Mouse (Mus musculus): ENCODE measurements around the gene Ttc36. TPM values are rescaled to one million over a fixed set of nuclear protein-coding genes. Genes with fewer than 3 reads are reported as not detected.
A peak's percentile ranks its signal among the peaks of the same experiment; 100 is the strongest.

Gene Ttc36
- polyA plus RNA-seq (2015; fragmentation: Nextera tagmentation; extraction: Ambion mirVana), result 514 and 515 TPM in 2 replicates

DNA sequence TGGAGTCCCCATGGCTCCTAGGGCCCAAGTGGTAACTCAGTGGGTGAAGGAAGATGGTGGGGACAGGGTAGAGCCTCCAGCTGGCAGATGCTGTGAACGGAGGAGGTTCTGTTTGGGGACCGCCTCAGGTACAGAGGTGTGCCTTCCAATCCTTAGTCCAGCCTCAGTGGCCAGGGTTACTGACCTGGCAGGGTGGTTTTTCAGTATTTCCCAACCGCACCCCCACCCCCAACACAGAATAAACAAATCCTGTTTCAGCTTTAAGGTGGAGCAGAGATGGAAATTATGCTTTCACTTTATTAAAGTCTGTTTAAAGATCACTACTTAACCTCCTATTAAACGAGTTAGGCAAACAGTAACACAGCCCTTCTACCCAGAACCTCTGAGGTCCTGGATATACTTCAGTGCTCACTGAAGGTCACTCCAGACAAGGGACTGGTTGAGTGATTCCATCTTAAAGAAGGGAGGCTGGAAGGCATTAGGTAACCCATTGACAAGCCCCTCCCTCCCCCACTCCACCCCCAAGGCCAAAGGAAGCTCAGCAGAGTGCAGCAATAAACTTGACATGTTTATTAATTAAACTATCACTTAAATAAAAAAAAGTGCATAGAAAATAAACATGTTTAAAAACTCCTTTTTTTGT is at the start of gene Ttc36:
TSS of gene Ttc36 (minus strand) at position 265 of the 643 bp plus-strand sequence.
- no peak for TF ChIP-seq CTCF (IDR thresholded peaks at IDR 0.05; ENCODE audit: low read depth)
- no peaks in the 10 kb centered on the region for H3K9me3 ChIP-seq (replicated peaks; ENCODE audit: low read length)
- H3K36me3 ChIP-seq (ENCODE audit: insufficient read depth, low read length), result peaks cover 24% of the 10 kb centered on the region
- peak within 1 kb of the TSS; percentile 87 for H3K27ac ChIP-seq
- no peaks in the 10 kb centered on the region; the same call in 1 of the 2 replicates for H3K4me1 ChIP-seq (replicated peaks; ENCODE audit: insufficient read depth, low read length)
- peak within 1 kb of the TSS; percentile 27 for H3K4me2 ChIP-seq (ENCODE audit: low read length)
- ATAC-seq (replicated peaks; ENCODE audit: low FRiP score, low read depth), result peak; percentile 76
- H3K27me3 ChIP-seq (ENCODE audit: insufficient read depth, low read length), result no peaks in the 10 kb centered on the region
- no peak within 1 kb of the TSS for H3K9ac ChIP-seq (ENCODE audit: low read depth, low read length)
- no peak within 1 kb of the TSS for H3K4me3 ChIP-seq (replicated peaks; ENCODE audit: low read depth, low read length)
- WGBS, result 32% methylated on average over 4 of the region's 4 CpGs
- DNase-seq (ENCODE audit: low spot score), result peak; percentile 74

DNA sequence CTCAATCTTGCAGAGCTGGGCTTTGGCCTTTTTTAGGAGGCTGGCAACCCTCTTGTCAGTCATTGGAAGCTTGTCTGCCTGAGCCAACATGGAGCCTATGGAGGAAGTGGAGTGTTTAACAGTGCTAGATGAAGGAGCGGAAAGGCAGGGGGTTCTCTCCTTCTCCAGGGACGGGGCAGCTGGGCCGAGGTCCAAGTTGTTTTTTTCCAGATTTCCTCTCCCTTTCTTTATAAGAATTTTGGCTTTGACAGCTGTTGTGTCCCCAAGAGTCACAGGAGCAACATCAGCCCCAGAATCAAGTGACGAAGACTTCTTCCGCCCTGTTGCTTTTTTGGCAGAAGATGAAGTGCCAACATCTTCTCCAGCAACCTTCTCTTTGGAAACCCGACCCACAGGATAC is 44.6 kb upstream of the Ttc36 start:
- Histone ChIP-seq H3K9ac (ENCODE audit: low read depth, low read length) (no peak overlapping the region), H3K27ac (no peak overlapping the region), H3K4me3 (replicated peaks; ENCODE audit: low read depth, low read length) (no peak overlapping the region), H3K4me2 (ENCODE audit: low read length) (no peak overlapping the region), H3K36me3 (ENCODE audit: insufficient read depth, low read length) (peaks cover 70% of the 10 kb centered on the region), H3K4me1 (replicated peaks; ENCODE audit: insufficient read depth, low read length) (no peaks in the 10 kb centered on the region), H3K27me3 (ENCODE audit: insufficient read depth, low read length) (no peaks in the 10 kb centered on the region), H3K9me3 (replicated peaks; ENCODE audit: low read length) (no peaks in the 10 kb centered on the region)
- no peak for TF ChIP-seq CTCF (IDR thresholded peaks at IDR 0.05; ENCODE audit: low read depth)
- 77% methylated on average over 6 of the region's 6 CpGs for WGBS
- DNase-seq (ENCODE audit: low spot score), result no peak
- ATAC-seq (replicated peaks; ENCODE audit: low FRiP score, low read depth), result no peak

DNA sequence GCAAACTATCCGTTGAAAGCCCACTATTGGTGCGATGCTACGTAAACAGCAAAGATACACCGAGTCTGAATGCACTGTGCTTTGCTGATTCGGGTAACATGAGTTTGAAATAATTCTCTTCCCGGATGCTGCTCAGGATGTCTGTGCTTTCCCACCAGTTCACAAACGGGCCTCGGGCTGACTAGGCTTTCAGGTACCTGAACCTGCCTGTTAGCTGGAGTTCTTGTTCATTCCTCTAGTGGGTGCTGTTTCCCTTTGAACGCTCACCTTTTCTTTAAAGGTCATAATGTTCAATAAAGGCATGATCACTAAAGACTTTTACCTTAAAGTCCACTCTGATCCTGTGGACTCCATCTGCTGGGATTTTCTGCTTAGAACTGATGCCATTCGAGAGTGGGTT is 38.4 kb upstream of the Ttc36 start:
- peak; percentile 68 for TF ChIP-seq CTCF (IDR thresholded peaks at IDR 0.05; ENCODE audit: low read depth)

DNA sequence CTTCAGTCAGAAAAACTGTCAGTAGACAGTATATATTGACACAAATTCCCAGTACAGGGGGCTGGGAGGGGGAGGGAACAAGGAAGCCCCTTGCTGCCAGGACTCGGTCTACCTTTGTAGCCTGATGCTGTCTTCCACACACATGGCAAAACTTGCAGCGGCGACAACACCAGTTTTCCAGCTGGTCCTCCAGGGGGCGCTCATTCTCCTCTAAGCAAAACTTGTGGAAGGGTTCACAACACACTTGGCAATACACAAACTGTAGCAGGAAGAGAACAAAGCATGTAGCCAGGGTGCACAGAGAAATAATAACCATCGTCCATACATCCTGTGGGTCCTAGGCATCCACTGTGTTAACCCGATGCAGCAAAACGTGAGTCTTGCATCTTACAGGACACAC is 33.6 kb upstream of the Ttc36 start:
- WGBS, result 46% methylated on average over 7 of the region's 7 CpGs
- TF ChIP-seq CTCF (IDR thresholded peaks at IDR 0.05; ENCODE audit: low read depth), result peak; percentile 86
- H3K36me3 ChIP-seq (ENCODE audit: insufficient read depth, low read length), result peaks cover 55% of the 10 kb centered on the region
- no peaks in the 10 kb centered on the region for H3K9me3 ChIP-seq (replicated peaks; ENCODE audit: low read length)
- H3K27ac ChIP-seq, result no peak overlapping the region
- H3K4me2 ChIP-seq (ENCODE audit: low read length), result no peak overlapping the region
- H3K9ac ChIP-seq (ENCODE audit: low read depth, low read length), result no peak overlapping the region
- no peaks in the 10 kb centered on the region for H3K4me1 ChIP-seq (replicated peaks; ENCODE audit: insufficient read depth, low read length)
- ATAC-seq (replicated peaks; ENCODE audit: low FRiP score, low read depth) (peak; percentile 43; the same call in 1 of the 2 replicates), DNase-seq (ENCODE audit: low spot score) (peak; percentile 88)
- H3K27me3 ChIP-seq (ENCODE audit: insufficient read depth, low read length), result no peaks in the 10 kb centered on the region
- no peak overlapping the region for H3K4me3 ChIP-seq (replicated peaks; ENCODE audit: low read depth, low read length)

More for the DNA sequence above, 38.4 kb upstream of the Ttc36 start:
- ATAC-seq (replicated peaks; ENCODE audit: low FRiP score, low read depth) (no peak), DNase-seq (ENCODE audit: low spot score) (peak; percentile 42)
- no peak overlapping the region for H3K4me2 ChIP-seq (ENCODE audit: low read length)
- H3K4me3 ChIP-seq (replicated peaks; ENCODE audit: low read depth, low read length), result no peak overlapping the region
- no peaks in the 10 kb centered on the region for H3K27me3 ChIP-seq (ENCODE audit: insufficient read depth, low read length)
- WGBS, result 88% methylated on average over 10 of the region's 10 CpGs
- H3K9me3 ChIP-seq (replicated peaks; ENCODE audit: low read length), result no peaks in the 10 kb centered on the region
- no peaks in the 10 kb centered on the region for H3K4me1 ChIP-seq (replicated peaks; ENCODE audit: insufficient read depth, low read length)
- peaks cover 67% of the 10 kb centered on the region for H3K36me3 ChIP-seq (ENCODE audit: insufficient read depth, low read length)
- no peak overlapping the region for H3K27ac ChIP-seq
- H3K9ac ChIP-seq (ENCODE audit: low read depth, low read length), result no peak overlapping the region

DNA sequence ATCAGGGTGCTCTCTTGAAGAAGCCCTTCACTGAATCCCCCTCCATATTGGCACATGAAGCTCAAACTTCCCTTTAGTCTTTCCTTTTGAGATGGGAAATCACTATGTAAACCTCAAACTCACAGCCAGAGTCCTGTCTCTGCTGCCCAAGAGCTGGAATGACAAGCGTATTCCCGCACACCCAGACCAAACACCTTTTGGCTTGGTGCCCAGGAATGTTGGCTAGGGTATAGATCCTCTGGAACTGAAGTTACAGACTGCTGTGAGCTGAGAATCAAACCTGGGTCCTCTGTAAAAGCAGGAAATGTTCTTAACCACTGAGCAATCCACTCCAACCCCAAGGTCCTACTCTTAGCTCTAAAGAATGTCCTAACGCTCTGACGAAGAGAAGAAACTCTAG is 29.5 kb upstream of the Ttc36 start:
- H3K27ac ChIP-seq, result no peak overlapping the region
- no peak overlapping the region for H3K4me3 ChIP-seq (replicated peaks; ENCODE audit: low read depth, low read length)
- WGBS, result 75% methylated on average over 4 of the region's 4 CpGs
- peaks cover 73% of the 10 kb centered on the region for H3K36me3 ChIP-seq (ENCODE audit: insufficient read depth, low read length)
- no peaks in the 10 kb centered on the region for H3K4me1 ChIP-seq (replicated peaks; ENCODE audit: insufficient read depth, low read length)
- no peaks in the 10 kb centered on the region for H3K27me3 ChIP-seq (ENCODE audit: insufficient read depth, low read length)
- ATAC-seq (replicated peaks; ENCODE audit: low FRiP score, low read depth) (no peak), DNase-seq (ENCODE audit: low spot score) (no peak)
- H3K9me3 ChIP-seq (replicated peaks; ENCODE audit: low read length), result no peaks in the 10 kb centered on the region
- no peak overlapping the region for H3K4me2 ChIP-seq (ENCODE audit: low read length)
- no peak overlapping the region for H3K9ac ChIP-seq (ENCODE audit: low read depth, low read length)
- no peak for TF ChIP-seq CTCF (IDR thresholded peaks at IDR 0.05; ENCODE audit: low read depth)

DNA sequence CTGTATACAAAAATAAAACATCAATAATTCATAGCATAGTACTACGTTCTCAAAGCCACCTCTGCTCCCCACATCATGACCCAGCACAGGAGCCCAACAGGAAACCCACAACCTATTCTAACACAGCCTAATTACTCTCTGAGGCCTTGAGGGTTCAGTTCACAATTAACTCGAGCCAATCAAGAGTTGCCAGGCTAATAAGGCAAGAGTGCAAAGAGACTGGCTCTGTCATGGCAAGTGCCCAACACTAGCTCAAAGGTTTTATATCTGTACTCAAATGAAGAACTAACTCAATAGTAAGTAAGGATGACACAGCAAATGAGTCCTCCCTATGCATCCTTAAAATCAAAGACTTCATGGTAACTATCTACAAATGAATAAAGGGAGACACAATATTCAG is 27.6 kb upstream of the Ttc36 start:
- Histone ChIP-seq H3K4me3 (replicated peaks; ENCODE audit: low read depth, low read length) (no peak overlapping the region), H3K4me2 (ENCODE audit: low read length) (no peak overlapping the region), H3K9me3 (replicated peaks; ENCODE audit: low read length) (no peaks in the 10 kb centered on the region), H3K27me3 (ENCODE audit: insufficient read depth, low read length) (no peaks in the 10 kb centered on the region), H3K9ac (ENCODE audit: low read depth, low read length) (no peak overlapping the region), H3K36me3 (ENCODE audit: insufficient read depth, low read length) (peaks cover 81% of the 10 kb centered on the region), H3K27ac (no peak overlapping the region), H3K4me1 (replicated peaks; ENCODE audit: insufficient read depth, low read length) (no peaks in the 10 kb centered on the region)
- no peak for TF ChIP-seq CTCF (IDR thresholded peaks at IDR 0.05; ENCODE audit: low read depth)
- no peak for ATAC-seq (replicated peaks; ENCODE audit: low FRiP score, low read depth)
- WGBS, result 77% methylated on average over 2 of the region's 2 CpGs
- DNase-seq (ENCODE audit: low spot score), result no peak

DNA sequence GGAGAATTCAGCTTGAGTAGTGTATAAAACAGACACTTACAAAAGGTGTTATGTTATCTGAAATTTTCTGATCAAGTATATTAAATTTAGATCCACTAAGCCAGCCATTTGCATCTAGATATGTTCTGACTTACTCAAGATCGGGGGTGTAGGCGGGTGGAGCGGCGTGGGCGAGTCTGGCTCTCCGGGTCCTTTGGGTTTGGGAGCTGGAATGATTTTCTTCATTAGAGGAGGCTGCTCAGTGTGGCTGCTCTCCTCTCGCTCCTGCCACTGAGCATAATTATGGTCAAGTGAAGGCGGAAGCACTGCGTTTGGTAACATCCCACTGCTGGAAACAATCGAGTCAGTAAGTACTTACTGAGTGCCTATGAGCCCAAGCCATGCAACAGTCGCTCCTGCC is 26.1 kb upstream of the Ttc36 start:
- Histone ChIP-seq H3K4me1 (replicated peaks; ENCODE audit: insufficient read depth, low read length) (no peaks in the 10 kb centered on the region), H3K9me3 (replicated peaks; ENCODE audit: low read length) (no peaks in the 10 kb centered on the region), H3K27me3 (ENCODE audit: insufficient read depth, low read length) (no peaks in the 10 kb centered on the region), H3K4me2 (ENCODE audit: low read length) (no peak overlapping the region), H3K36me3 (ENCODE audit: insufficient read depth, low read length) (peaks cover 85% of the 10 kb centered on the region), H3K4me3 (replicated peaks; ENCODE audit: low read depth, low read length) (no peak overlapping the region), H3K27ac (no peak overlapping the region), H3K9ac (ENCODE audit: low read depth, low read length) (no peak overlapping the region)
- TF ChIP-seq CTCF (IDR thresholded peaks at IDR 0.05; ENCODE audit: low read depth), result no peak
- no peak for ATAC-seq (replicated peaks; ENCODE audit: low FRiP score, low read depth)
- no peak for DNase-seq (ENCODE audit: low spot score)
- WGBS, result 98% methylated on average over 11 of the region's 11 CpGs
